Mouse (Mus musculus): Measurements from ENCODE around the gene Spag6. TPM values are rescaled to one million over a fixed set of nuclear protein-coding genes. Genes with fewer than 3 reads are reported as not detected.

Gene Spag6
- polyA plus RNA-seq, 1 experiment from 2014 or later, result not detected

GRCm38 (mm10) chr2:18695163-18695562 is 1.3 kb downstream of the Spag6 start:
- no peak overlapping the region for H3K27ac ChIP-seq (ENCODE audit: low read depth, low read length)
- H3K4me1 ChIP-seq (replicated peaks; ENCODE audit: control insufficient read depth, insufficient read depth, low read length), result no peaks in the 10 kb centered on the region
- peaks cover 80% of the 10 kb centered on the region for H3K27me3 ChIP-seq (replicated peaks; ENCODE audit: control insufficient read depth, insufficient read depth, low read length)
- no peak for TF ChIP-seq CTCF (IDR thresholded peaks at IDR 0.05; ENCODE audit: low read depth)
- no peak overlapping the region; the same call in 1 of the 2 replicates for H3K4me3 ChIP-seq (ENCODE audit: low read depth, low read length)
- peak overlapping the region; percentile 99; the same call in 1 of the 2 replicates for H3K4me2 ChIP-seq (replicated peaks; ENCODE audit: low read depth)
- 13% methylated on average over 8 of the region's 8 CpGs for WGBS
- no peak overlapping the region for H3K9ac ChIP-seq (ENCODE audit: low read depth, low read length)
- ATAC-seq, result no peak
- H3K36me3 ChIP-seq (ENCODE audit: control insufficient read depth, insufficient read depth), result no peaks in the 10 kb centered on the region
- H3K9me3 ChIP-seq (ENCODE audit: control insufficient read depth), result no peaks in the 10 kb centered on the region

- no peak overlapping the region for H3K9ac ChIP-seq (ENCODE audit: low read depth, low read length)
- no peaks in the 10 kb centered on the region for H3K4me1 ChIP-seq (replicated peaks; ENCODE audit: control insufficient read depth, insufficient read depth, low read length)
- WGBS, result 13% methylated on average over 7 of the region's 7 CpGs
- H3K4me2 ChIP-seq (replicated peaks; ENCODE audit: low read depth), result no peak overlapping the region
- peaks cover 80% of the 10 kb centered on the region for H3K27me3 ChIP-seq (replicated peaks; ENCODE audit: control insufficient read depth, insufficient read depth, low read length)
- no peak overlapping the region for H3K4me3 ChIP-seq (ENCODE audit: low read depth, low read length)
- TF ChIP-seq CTCF (IDR thresholded peaks at IDR 0.05; ENCODE audit: low read depth), result no peak
- no peaks in the 10 kb centered on the region for H3K36me3 ChIP-seq (ENCODE audit: control insufficient read depth, insufficient read depth)
- ATAC-seq, result no peak
- no peaks in the 10 kb centered on the region for H3K9me3 ChIP-seq (ENCODE audit: control insufficient read depth)
- no peak overlapping the region for H3K27ac ChIP-seq (ENCODE audit: low read depth, low read length)
Observed at GRCm38 (mm10) chr2:18695629-18696150, 1.9 kb downstream of the Spag6 start.

GRCm38 (mm10) chr2:18697591-18698244 is 3.9 kb downstream of the Spag6 start:
- Histone ChIP-seq H3K27me3 (replicated peaks; ENCODE audit: control insufficient read depth, insufficient read depth, low read length) (peaks cover 77% of the 10 kb centered on the region), H3K9ac (ENCODE audit: low read depth, low read length) (no peak overlapping the region), H3K27ac (ENCODE audit: low read depth, low read length) (no peak overlapping the region), H3K4me1 (replicated peaks; ENCODE audit: control insufficient read depth, insufficient read depth, low read length) (no peaks in the 10 kb centered on the region), H3K36me3 (ENCODE audit: control insufficient read depth, insufficient read depth) (no peaks in the 10 kb centered on the region), H3K4me2 (replicated peaks; ENCODE audit: low read depth) (no peak overlapping the region), H3K4me3 (ENCODE audit: low read depth, low read length) (no peak overlapping the region), H3K9me3 (ENCODE audit: control insufficient read depth) (no peaks in the 10 kb centered on the region)
- no peak for TF ChIP-seq CTCF (IDR thresholded peaks at IDR 0.05; ENCODE audit: low read depth)
- WGBS, result 5% methylated on average over 4 of the region's 4 CpGs
- ATAC-seq, result no peak

GRCm38 (mm10) chr2:18698663-18699385 is 5.0 kb downstream of the Spag6 start:
- H3K36me3 ChIP-seq (ENCODE audit: control insufficient read depth, insufficient read depth), result no peaks in the 10 kb centered on the region
- H3K4me3 ChIP-seq (ENCODE audit: low read depth, low read length), result peak overlapping the region; percentile 24
- TF ChIP-seq CTCF (IDR thresholded peaks at IDR 0.05; ENCODE audit: low read depth), result no peak
- 2% methylated on average over 56 of the region's 56 CpGs for WGBS
- H3K4me2 ChIP-seq (replicated peaks; ENCODE audit: low read depth), result peak overlapping the region; percentile 37
- ATAC-seq, result no peak
- no peaks in the 10 kb centered on the region for H3K4me1 ChIP-seq (replicated peaks; ENCODE audit: control insufficient read depth, insufficient read depth, low read length)
- H3K9ac ChIP-seq (ENCODE audit: low read depth, low read length), result no peak overlapping the region
- no peak overlapping the region for H3K27ac ChIP-seq (ENCODE audit: low read depth, low read length)
- no peaks in the 10 kb centered on the region for H3K9me3 ChIP-seq (ENCODE audit: control insufficient read depth)
- H3K27me3 ChIP-seq (replicated peaks; ENCODE audit: control insufficient read depth, insufficient read depth, low read length), result peaks cover 74% of the 10 kb centered on the region

- Histone ChIP-seq H3K9ac (ENCODE audit: low read depth, low read length) (no peak overlapping the region), H3K9me3 (ENCODE audit: control insufficient read depth) (no peaks in the 10 kb centered on the region), H3K4me3 (ENCODE audit: low read depth, low read length) (no peak overlapping the region), H3K4me2 (replicated peaks; ENCODE audit: low read depth) (no peak overlapping the region), H3K27ac (ENCODE audit: low read depth, low read length) (no peak overlapping the region), H3K36me3 (ENCODE audit: control insufficient read depth, insufficient read depth) (no peaks in the 10 kb centered on the region), H3K4me1 (replicated peaks; ENCODE audit: control insufficient read depth, insufficient read depth, low read length) (no peaks in the 10 kb centered on the region), H3K27me3 (replicated peaks; ENCODE audit: control insufficient read depth, insufficient read depth, low read length) (peaks cover 79% of the 10 kb centered on the region)
- 3% methylated on average over 11 of the region's 11 CpGs for WGBS
- no peak for ATAC-seq
- no peak for TF ChIP-seq CTCF (IDR thresholded peaks at IDR 0.05; ENCODE audit: low read depth)
Observed at GRCm38 (mm10) chr2:18699401-18699990, 5.7 kb downstream of the Spag6 start.

GRCm38 (mm10) chr2:18710356-18710755 is 16.5 kb downstream of the Spag6 start:
- WGBS, result 62% methylated on average over 3 of the region's 3 CpGs
- Histone ChIP-seq H3K4me2 (replicated peaks; ENCODE audit: low read depth) (no peak overlapping the region), H3K4me3 (ENCODE audit: low read depth, low read length) (no peak overlapping the region), H3K9ac (ENCODE audit: low read depth, low read length) (no peak overlapping the region), H3K4me1 (replicated peaks; ENCODE audit: control insufficient read depth, insufficient read depth, low read length) (no peaks in the 10 kb centered on the region), H3K27ac (ENCODE audit: low read depth, low read length) (no peak overlapping the region), H3K36me3 (ENCODE audit: control insufficient read depth, insufficient read depth) (no peaks in the 10 kb centered on the region), H3K27me3 (replicated peaks; ENCODE audit: control insufficient read depth, insufficient read depth, low read length) (0 out of 2 replicates have a peak, but pooled peaks cover 3% of the 10 kb centered on the region), H3K9me3 (ENCODE audit: control insufficient read depth) (no peaks in the 10 kb centered on the region)
- TF ChIP-seq CTCF (IDR thresholded peaks at IDR 0.05; ENCODE audit: low read depth), result no peak
- no peak for ATAC-seq
